Mouse (Mus musculus) limb, embryonic 14.5 days (tissue): ENCODE results near the gene Cldn16. TPM values are rescaled to one million over a fixed set of nuclear protein-coding genes. Genes with fewer than 3 reads are reported as not detected.
"Not testable (repeated sequence)": the region's sequence is repeated elsewhere in the genome, so short reads cannot be mapped to it uniquely, and the experiment has no call there.

Experiments
- ATAC-seq: fragments of 200-750 bp; cut with Nextera tagmentation; 2 replicates; pipeline ENCODE4 v1.8.0; 2017; ENCODE audit warnings: low read depth, moderate number of reproducible peaks, moderate TSS enrichment; ENCODE audit not compliant: low FRiP score
- DNase-seq: peaks from one replicate; pipeline ENCODE4 v3.0.0-alpha.2; 2015; ENCODE audit warnings: low spot score
- H3K27ac ChIP-seq: fragments of 300-500 bp; sonication (generic); replicated peaks from 2 replicates; pipeline ENCODE4 v1.5.1; 2014; ENCODE audit warnings: low read depth, mild to moderate bottlenecking, low read length, moderate library complexity, mixed read lengths
- H3K27me3 ChIP-seq: fragments of 300-500 bp; sonication (generic); 2 replicates; pipeline ENCODE4 v1.6.1; 2014; ENCODE audit warnings: low read length, mixed read lengths; ENCODE audit not compliant: control insufficient read depth, insufficient read depth
- H3K36me3 ChIP-seq: fragments of 300-500 bp; sonication (generic); 2 replicates; pipeline ENCODE4 v1.6.1; 2014; ENCODE audit warnings: mild to moderate bottlenecking, low read length, moderate library complexity, mixed read lengths; ENCODE audit not compliant: control insufficient read depth, insufficient read depth
- H3K4me1 ChIP-seq: fragments of 300-500 bp; sonication (generic); 2 replicates; pipeline ENCODE4 v1.6.1; 2014; ENCODE audit warnings: antibody characterized with exemption, low read length, mixed read lengths; ENCODE audit not compliant: control insufficient read depth, insufficient read depth
- H3K4me2 ChIP-seq: fragments of 300-500 bp; sonication (generic); replicated peaks from 2 replicates; pipeline ENCODE4 v1.6.1; 2014; ENCODE audit warnings: low read depth, mild to moderate bottlenecking, low read length, moderate library complexity; ENCODE audit not compliant: severe bottlenecking
- H3K4me3 ChIP-seq: fragments of 300-500 bp; sonication (generic); replicated peaks from 2 replicates; pipeline ENCODE4 v1.5.1; 2014; ENCODE audit warnings: low read length
- H3K9ac ChIP-seq: fragments of 300-500 bp; sonication (generic); 2 replicates; pipeline ENCODE4 v1.6.1; 2014; ENCODE audit warnings: mild to moderate bottlenecking, low read depth, low read length, moderate library complexity; ENCODE audit not compliant: severe bottlenecking
- H3K9me3 ChIP-seq: fragments of 300-500 bp; sonication (generic); 2 replicates; pipeline ENCODE4 v1.6.1; 2016; ENCODE audit warnings: low read length; ENCODE audit not compliant: control insufficient read depth
- POLR2A ChIP-seq: fragments of 200-500 bp; IDR thresholded peaks from 2 replicates; pipeline ENCODE4 v1.8.0; 2012; ENCODE audit warnings: inconsistent platforms, mild to moderate bottlenecking, moderate library complexity, borderline replicate concordance; ENCODE audit not compliant: insufficient read depth, insufficient read length; ENCODE audit errors: extremely low read depth
- WGBS: fragments of 180-500 bp; shearing (Covaris S2); extraction: QIAGEN DNeasy Blood & Tissue Kit; methylation state at CpG from one replicate; pipeline ENCODE4 v1.1.7; 2014; 5-methylcytosine and 5-hydroxymethylcytosine counted together
- polyA plus RNA-seq, 2 experiments: library from polyadenylated mRNA; depleted of rRNA in 1 of 2; stranded (reverse) in 1 of 2; unstranded in 1 of 2; fragments of >200 nt; fragmentation: Nextera tagmentation in 1 of 2; extraction: Ambion mirVana in 1 of 2; gene quantifications; 2 replicates each; pipeline versions ENCODE4 v1.2.1 to v1.2.3; 2012 to 2014

Cldn16 gene
- polyA plus RNA-seq, 2 experiments, result not detected

GRCm38 (mm10) chr16:26471254-26471653, 8.3 kb downstream of the Cldn16 start:
- H3K36me3 ChIP-seq, result no peaks in the 10 kb centered on the region
- 26% methylated on average over 4 of the region's 4 CpGs for WGBS
- no peaks in the 10 kb centered on the region for H3K27me3 ChIP-seq
- DNase-seq (no peak), ATAC-seq (no peak)
- no peak overlapping the region for H3K4me3 ChIP-seq
- peaks cover 3% of the 10 kb centered on the region; the same call in 1 of the 2 replicates for H3K4me1 ChIP-seq
- no peak overlapping the region for H3K4me2 ChIP-seq
- no peaks in the 10 kb centered on the region for H3K9me3 ChIP-seq
- H3K9ac ChIP-seq, result no peak overlapping the region
- no peak for TF ChIP-seq POLR2A
- no peak overlapping the region for H3K27ac ChIP-seq

- no peak overlapping the region for H3K4me2 ChIP-seq
- H3K4me3 ChIP-seq, result no peak overlapping the region
- WGBS, result 21% methylated on average over 2 of the region's 2 CpGs
- no peaks in the 10 kb centered on the region for H3K36me3 ChIP-seq
- no peaks in the 10 kb centered on the region for H3K9me3 ChIP-seq
- ATAC-seq, result no peak
- H3K27me3 ChIP-seq, result no peaks in the 10 kb centered on the region
- H3K27ac ChIP-seq, result no peak overlapping the region
- no peaks in the 10 kb centered on the region for H3K4me1 ChIP-seq
- no peak for DNase-seq
- H3K9ac ChIP-seq, result no peak overlapping the region
- TF ChIP-seq POLR2A, result no peak
Observed at GRCm38 (mm10) chr16:26495721-26496120, 32.8 kb downstream of the Cldn16 start.

GRCm38 (mm10) chr16:26499705-26500104, 36.8 kb downstream of the Cldn16 start:
- not testable (repeated sequence) for H3K4me3 ChIP-seq, DNase-seq, H3K4me2 ChIP-seq, H3K27me3 ChIP-seq, H3K4me1 ChIP-seq, H3K36me3 ChIP-seq, H3K9ac ChIP-seq, H3K27ac ChIP-seq, ATAC-seq, H3K9me3 ChIP-seq
- 91% methylated on average over 3 of the region's 3 CpGs for WGBS

- WGBS, result 78% methylated on average over 3 of the region's 3 CpGs
- no peaks in the 10 kb centered on the region for H3K4me1 ChIP-seq
- no peak overlapping the region for H3K27ac ChIP-seq
- ATAC-seq, result no peak
- no peaks in the 10 kb centered on the region for H3K27me3 ChIP-seq
- DNase-seq, result no peak
- H3K9ac ChIP-seq, result no peak overlapping the region
- H3K9me3 ChIP-seq, result no peaks in the 10 kb centered on the region
- no peaks in the 10 kb centered on the region for H3K36me3 ChIP-seq
- no peak for TF ChIP-seq POLR2A
- no peak overlapping the region for H3K4me2 ChIP-seq
- no peak overlapping the region for H3K4me3 ChIP-seq
Observed at GRCm38 (mm10) chr16:26500738-26501137, 37.8 kb downstream of the Cldn16 start.

GRCm38 (mm10) chr16:26504961-26505360, 42.0 kb downstream of the Cldn16 start:
- H3K4me1 ChIP-seq, result no peaks in the 10 kb centered on the region
- no peak for DNase-seq
- no peak overlapping the region for H3K4me2 ChIP-seq
- no peak overlapping the region for H3K9ac ChIP-seq
- no peak for ATAC-seq
- no peak overlapping the region for H3K27ac ChIP-seq
- no peaks in the 10 kb centered on the region for H3K36me3 ChIP-seq
- H3K9me3 ChIP-seq, result no peaks in the 10 kb centered on the region
- WGBS, result 82% methylated on average over 4 of the region's 4 CpGs
- H3K27me3 ChIP-seq, result no peaks in the 10 kb centered on the region
- TF ChIP-seq POLR2A, result no peak
- H3K4me3 ChIP-seq, result no peak overlapping the region

GRCm38 (mm10) chr16:26519596-26519995, 56.7 kb downstream of the Cldn16 start:
- no peak overlapping the region for H3K9ac ChIP-seq
- no peak overlapping the region for H3K4me3 ChIP-seq
- no peaks in the 10 kb centered on the region for H3K9me3 ChIP-seq
- 68% methylated on average over 2 of the region's 2 CpGs for WGBS
- TF ChIP-seq POLR2A, result no peak
- no peaks in the 10 kb centered on the region for H3K27me3 ChIP-seq
- no peak overlapping the region for H3K27ac ChIP-seq
- ATAC-seq, result no peak
- H3K4me2 ChIP-seq, result no peak overlapping the region
- no peaks in the 10 kb centered on the region for H3K4me1 ChIP-seq
- no peaks in the 10 kb centered on the region for H3K36me3 ChIP-seq
- no peak for DNase-seq
